Mouse (Mus musculus) CH12.LX (cell line): ENCODE results near the gene Aff3. TPM values are rescaled to one million over a fixed set of nuclear protein-coding genes. Genes with fewer than 3 reads are reported as not detected.

Source experiments
- DNase-seq: peaks from one replicate; pipeline ENCODE4 v3.0.0-alpha.2; 2013; ENCODE audit errors: extremely low read depth
- H3K27ac ChIP-seq: 2 replicates; pipeline ENCODE4 v1.5.1; 2012; ENCODE audit warnings: low read depth, mild to moderate bottlenecking, control low read depth, moderate library complexity; ENCODE audit not compliant: insufficient read depth
- H3K27me3 ChIP-seq: replicated peaks from 2 replicates; pipeline ENCODE3; 2012; ENCODE audit warnings: inconsistent platforms
- H3K36me3 ChIP-seq, 2 experiments: replicated peaks in 1 of 2; 2 replicates each; pipeline versions ENCODE3 to v1.6.1; 2012; ENCODE audit warnings: inconsistent platforms in 1 of 2, low read length in 1 of 2, mild to moderate bottlenecking in 1 of 2, mixed read lengths in 1 of 2, moderate library complexity in 1 of 2; ENCODE audit not compliant: control insufficient read depth in 1 of 2, insufficient read depth in 1 of 2
- H3K4me1 ChIP-seq, 2 experiments: 2 replicates each; pipeline ENCODE4 v1.6.1; 2012; ENCODE audit warnings: inconsistent platforms in 1 of 2, moderate library complexity in 1 of 2; ENCODE audit not compliant: insufficient read depth in 2 of 2, control insufficient read depth in 1 of 2
- H3K4me2 ChIP-seq: 2 replicates; pipeline ENCODE4 v1.6.1; 2012; ENCODE audit warnings: low read depth, mild to moderate bottlenecking, control low read depth; ENCODE audit not compliant: poor library complexity, insufficient read depth, severe bottlenecking
- H3K4me3 ChIP-seq, 3 experiments: fragments of 150-350 bp in 1 of 3; sonication (generic) in 1 of 3; replicated peaks in 1 of 3; 2 replicates each; pipeline versions ENCODE3 to v1.5.1; 2011 to 2012; ENCODE audit warnings: low read depth in 2 of 3, low read length in 2 of 3, mild to moderate bottlenecking in 2 of 3, moderate library complexity in 2 of 3, control low read depth in 1 of 3, improper control_type of control experiment in 1 of 3, inconsistent platforms in 1 of 3, mixed read lengths in 1 of 3; ENCODE audit not compliant: poor library complexity in 1 of 3
- H3K79me2 ChIP-seq: replicated peaks from 2 replicates; pipeline ENCODE4 v1.6.1; 2012; ENCODE audit warnings: mild to moderate bottlenecking, moderate library complexity; ENCODE audit not compliant: control insufficient read depth, poor library complexity, insufficient read depth, severe bottlenecking; ENCODE audit errors: extremely low read depth
- H3K9ac ChIP-seq: 2 replicates; pipeline ENCODE4 v1.6.1; 2012; ENCODE audit warnings: low read depth, mild to moderate bottlenecking, control low read depth, moderate library complexity; ENCODE audit not compliant: insufficient read depth
- H3K9me3 ChIP-seq: replicated peaks from 2 replicates; pipeline ENCODE3; 2012; ENCODE audit warnings: low read length, inconsistent platforms, mixed read lengths
- BHLHE40 ChIP-seq: IDR thresholded peaks from 2 replicates; pipeline ENCODE4 v1.6.1; 2011; ENCODE audit warnings: mild to moderate bottlenecking, low read depth, low read length, improper control_type of control experiment
- CHD1 ChIP-seq: IDR thresholded peaks from 2 replicates; pipeline ENCODE4 v1.6.1; 2012; ENCODE audit warnings: low read depth, low read length, improper control_type of control experiment, inconsistent platforms
- CHD2 ChIP-seq: IDR thresholded peaks from 2 replicates; pipeline ENCODE4 v1.6.1; 2011; ENCODE audit warnings: low read length, improper control_type of control experiment
- CTCF ChIP-seq, 2 experiments: IDR thresholded peaks in 1 of 2; conservative IDR thresholded peaks in 1 of 2; 2 replicates each; pipeline ENCODE4 v1.5.1; 2011 to 2012; ENCODE audit warnings: low read depth in 2 of 2, low read length in 2 of 2, improper control_type of control experiment in 1 of 2, inconsistent platforms in 1 of 2, mild to moderate bottlenecking in 1 of 2, moderate library complexity in 1 of 2
- E2F4 ChIP-seq: IDR thresholded peaks from 2 replicates; pipeline ENCODE4 v1.6.1; 2011; ENCODE audit warnings: low read depth, low read length, improper control_type of control experiment; ENCODE audit not compliant: insufficient replicate concordance
- ELF1 ChIP-seq: IDR thresholded peaks from 2 replicates; pipeline ENCODE4 v1.6.1; 2014; ENCODE audit warnings: low read depth, mild to moderate bottlenecking, inconsistent platforms, low read length, improper control_type of control experiment
- EP300 ChIP-seq: IDR thresholded peaks from 2 replicates; pipeline ENCODE4 v1.6.1; 2011; ENCODE audit warnings: low read length, improper control_type of control experiment
- ETS1 ChIP-seq: conservative IDR thresholded peaks from 2 replicates; pipeline ENCODE4 v1.6.1; 2012; ENCODE audit warnings: low read depth, mild to moderate bottlenecking, inconsistent platforms, low read length, improper control_type of control experiment, moderate library complexity
- GABPA ChIP-seq: IDR thresholded peaks from 2 replicates; pipeline ENCODE4 v1.6.1; 2012; ENCODE audit warnings: low read depth, low read length, improper control_type of control experiment, inconsistent platforms; ENCODE audit not compliant: insufficient replicate concordance
- HCFC1 ChIP-seq: IDR thresholded peaks from 2 replicates; pipeline ENCODE4 v1.6.1; 2012; ENCODE audit warnings: low read depth, mild to moderate bottlenecking, inconsistent platforms, low read length, improper control_type of control experiment
- IRF4 ChIP-seq: IDR thresholded peaks from 2 replicates; pipeline ENCODE4 v1.6.1; 2014; ENCODE audit warnings: low read depth, mild to moderate bottlenecking, inconsistent platforms, low read length, improper control_type of control experiment
- JUND ChIP-seq: conservative IDR thresholded peaks from 2 replicates; pipeline ENCODE4 v1.6.1; 2011; ENCODE audit warnings: low read depth, low read length, improper control_type of control experiment
- KAT2A ChIP-seq: IDR thresholded peaks from 2 replicates; pipeline ENCODE4 v1.6.1; 2012; ENCODE audit warnings: low read length, improper control_type of control experiment, inconsistent platforms; ENCODE audit not compliant: insufficient replicate concordance
- MAFK ChIP-seq: IDR thresholded peaks from 2 replicates; pipeline ENCODE4 v1.6.1; 2011; ENCODE audit warnings: low read length, improper control_type of control experiment; ENCODE audit not compliant: insufficient replicate concordance
- MAX ChIP-seq: IDR thresholded peaks from 2 replicates; pipeline ENCODE4 v1.6.1; 2011; ENCODE audit warnings: low read length, improper control_type of control experiment
- MAZ ChIP-seq: IDR thresholded peaks from 2 replicates; pipeline ENCODE4 v1.6.1; 2012; ENCODE audit warnings: low read depth, mild to moderate bottlenecking, inconsistent platforms, low read length, improper control_type of control experiment, moderate library complexity
- MEF2A ChIP-seq: IDR thresholded peaks from 2 replicates; pipeline ENCODE4 v1.6.1; 2014; ENCODE audit warnings: low read depth, mild to moderate bottlenecking, inconsistent platforms, low read length, improper control_type of control experiment, borderline replicate concordance
- MXI1 ChIP-seq: IDR thresholded peaks from 2 replicates; pipeline ENCODE4 v1.6.1; 2011; ENCODE audit warnings: mild to moderate bottlenecking, low read depth, low read length, improper control_type of control experiment
- NELFE ChIP-seq: IDR thresholded peaks from 2 replicates; pipeline ENCODE4 v1.6.1; 2011; ENCODE audit warnings: low read depth, low read length, improper control_type of control experiment
- PAX5 ChIP-seq: IDR thresholded peaks from 2 replicates; pipeline ENCODE4 v1.6.1; 2012; ENCODE audit warnings: low read length, inconsistent platforms, mixed read lengths
- POLR2A ChIP-seq: IDR thresholded peaks from 2 replicates; pipeline ENCODE4 v1.6.1; 2011; ENCODE audit warnings: low read depth, mild to moderate bottlenecking, improper control_type of control experiment, low read length
- POLR2AphosphoS2 ChIP-seq: IDR thresholded peaks from 2 replicates; pipeline ENCODE4 v1.6.1; 2011; ENCODE audit warnings: low read depth, low read length, improper control_type of control experiment
- RAD21 ChIP-seq: IDR thresholded peaks from 2 replicates; pipeline ENCODE4 v1.6.1; 2011; ENCODE audit warnings: low read depth, mild to moderate bottlenecking, low read length, improper control_type of control experiment, moderate library complexity
- RCOR1 ChIP-seq: conservative IDR thresholded peaks from 2 replicates; pipeline ENCODE4 v1.6.1; 2012; ENCODE audit warnings: low read depth, mild to moderate bottlenecking, inconsistent platforms, low read length, improper control_type of control experiment
- SIN3A ChIP-seq: IDR thresholded peaks from 2 replicates; pipeline ENCODE4 v1.6.1; 2012; ENCODE audit warnings: low read length, improper control_type of control experiment, inconsistent platforms
- SMC3 ChIP-seq: IDR thresholded peaks from 2 replicates; pipeline ENCODE4 v1.6.1; 2011; ENCODE audit warnings: low read depth, low read length, improper control_type of control experiment
- TBP ChIP-seq: conservative IDR thresholded peaks from 2 replicates; pipeline ENCODE4 v1.6.1; 2011; ENCODE audit warnings: low read depth, low read length, improper control_type of control experiment
- TCF12 ChIP-seq: IDR thresholded peaks from 2 replicates; pipeline ENCODE4 v1.6.1; 2014; ENCODE audit warnings: low read depth, mild to moderate bottlenecking, inconsistent platforms, low read length, improper control_type of control experiment
- UBTF ChIP-seq: IDR thresholded peaks from 2 replicates; pipeline ENCODE4 v1.6.1; 2012; ENCODE audit warnings: low read depth, mild to moderate bottlenecking, inconsistent platforms, low read length, improper control_type of control experiment, moderate library complexity
- USF1 ChIP-seq: IDR thresholded peaks from 2 replicates; pipeline ENCODE4 v1.6.1; 2014; ENCODE audit warnings: low read depth, mild to moderate bottlenecking, inconsistent platforms, low read length, improper control_type of control experiment
- USF2 ChIP-seq: conservative IDR thresholded peaks from 2 replicates; pipeline ENCODE4 v1.6.1; 2011; ENCODE audit warnings: low read depth, low read length, improper control_type of control experiment
- ZKSCAN1 ChIP-seq: IDR thresholded peaks from 2 replicates; pipeline ENCODE4 v1.6.1; 2012; ENCODE audit warnings: low read depth, inconsistent platforms, low read length, improper control_type of control experiment, borderline replicate concordance
- ZMIZ1 ChIP-seq: IDR thresholded peaks from 2 replicates; pipeline ENCODE4 v1.6.1; 2012; ENCODE audit warnings: low read depth, mild to moderate bottlenecking, inconsistent platforms, low read length, improper control_type of control experiment
- ZNF384 ChIP-seq: IDR thresholded peaks from 2 replicates; pipeline ENCODE4 v1.6.1; 2012; ENCODE audit warnings: low read depth, low read length, improper control_type of control experiment, inconsistent platforms
- dilution Hi-C: fragments of 300-500 bp; cut with MboI; formaldehyde crosslinking; loops from 2 replicates; pipeline ENCODE4 v1.14.3; 2020; ENCODE audit warnings: low sequenced_read_pairs; ENCODE audit not compliant: extremely low pct_unique_long_range_greater_than_20kb, extremely low pct_ligation_motif_present
- in situ Hi-C: fragments of 300-500 bp; cut with MboI; formaldehyde crosslinking; loops from 3 replicates; pipeline ENCODE4 v1.14.3; 2019; ENCODE audit warnings: low sequenced_read_pairs, low pct_ligation_motif_present, low pct_unique_long_range_greater_than_20kb, mixed read lengths
- polyA plus RNA-seq: library from polyadenylated mRNA; unstranded; fragments of >175 nt; gene quantifications from 2 replicates; pipeline ENCODE4 v1.2.1, GENCODE M21; 2012; ENCODE audit warnings: low read depth; ENCODE audit not compliant: insufficient read length
- total RNA-seq, 2 experiments: library from RNA; depleted of rRNA; stranded (reverse); fragments of 300-350 nt in 1 of 2; fragments of >200 nt in 1 of 2; gene quantifications; 2 replicates each; pipeline ENCODE4 v1.2.3; 2012 to 2014

The Aff3 gene
- total and polyA plus RNA-seq, 3 experiments: 5.1 to 29.9 (median 7.7) TPM

GRCm38 (mm10) chr1:38560666-38561065 is 104.1 kb downstream of the Aff3 start:
- Histone ChIP-seq H3K9me3 (no peaks in the 10 kb centered on the region), H3K9ac (no peak overlapping the region), H3K36me3 (peaks cover 0 to 40% of the 10 kb centered on the region in 2 experiments), H3K4me2 (no peak overlapping the region), H3K27ac (no peak overlapping the region), H3K79me2 (no peaks in the 10 kb centered on the region), H3K4me3 (no peak overlapping the region), H3K4me1 (peaks cover 8 to 50% of the 10 kb centered on the region in 2 experiments), H3K27me3 (no peaks in the 10 kb centered on the region)
- TF ChIP-seq ZNF384 (no peak), SMC3 (no peak), SIN3A (no peak)
- no peak for DNase-seq
- in situ Hi-C loops (no loop called here), dilution Hi-C loops (no loop called here)

GRCm38 (mm10) chr1:38557615-38558014 is 107.1 kb downstream of the Aff3 start:
- in situ Hi-C loops: no loop called here
- peak; percentile 82 for DNase-seq
- TF ChIP-seq POLR2AphosphoS2 (no peak), CTCF (conservative IDR thresholded peaks at IDR 0.05 in 1 of 2, IDR thresholded peaks at IDR 0.05 in 1 of 2; ENCODE audit: low read depth in 2 of 2, low read length in 2 of 2) (no peak), MXI1 (no peak), GABPA (no peak), ZMIZ1 (no peak), CHD2 (no peak), USF1 (peak; percentile 60), PAX5 (no peak), MAZ (no peak), TCF12 (no peak; the same call in 1 of the 2 replicates), RAD21 (no peak), RCOR1 (no peak), SMC3 (no peak), ZNF384 (no peak), TBP (no peak), BHLHE40 (peak; percentile 95), KAT2A (no peak), SIN3A (no peak), HCFC1 (no peak), IRF4 (no peak), ETS1 (peak; percentile 86), EP300 (peak; percentile 55), E2F4 (no peak), UBTF (no peak), USF2 (peak; percentile 68), NELFE (no peak), MAFK (0 out of 2 replicates have a peak, but pooled peaks have one; percentile 43), MEF2A (no peak), JUND (peak; percentile 55; the same call in 1 of the 2 replicates), MAX (peak; percentile 74), ZKSCAN1 (no peak), CHD1 (no peak), ELF1 (no peak), POLR2A (no peak)

More at GRCm38 (mm10) chr1:38557615-38558014, 107.1 kb downstream of the Aff3 start:
- Histone ChIP-seq H3K27me3 (no peaks in the 10 kb centered on the region), H3K9me3 (no peaks in the 10 kb centered on the region), H3K4me3 (no peak overlapping the region), H3K4me1 (peaks cover 8 to 59% of the 10 kb centered on the region in 2 experiments), H3K27ac (no peak overlapping the region), H3K4me2 (peak overlapping the region; percentile 25; the same call in 1 of the 2 replicates), H3K36me3 (peaks cover 0 to 37% of the 10 kb centered on the region in 2 experiments), H3K9ac (no peak overlapping the region), H3K79me2 (no peaks in the 10 kb centered on the region)
- dilution Hi-C loops: no loop called here
